Mouse (Mus musculus): ENCODE results near the gene Zcchc8. TPM values are rescaled to one million over a fixed set of nuclear protein-coding genes. Genes with fewer than 3 reads are reported as not detected.

Zcchc8 gene
- polyA plus RNA-seq, 1 experiment = not detected

GRCm38 (mm10) chr5:123694468-123694867 lies 26.4 kb downstream of the Zcchc8 start:
- TF ChIP-seq POLR2A (IDR thresholded peaks at IDR 0.05; ENCODE audit: insufficient read depth, low read depth, low read length) (no peak), CTCF (IDR thresholded peaks at IDR 0.05; ENCODE audit: insufficient read depth, low read depth, low read length) (no peak)

GRCm38 (mm10) chr5:123684221-123685144 lies 36.4 kb downstream of the Zcchc8 start, which contains the start of gene Clip1:
Clip1 (minus strand) TSS chr5:123684618.
- H3K4me1 ChIP-seq (ENCODE audit: control insufficient read depth, insufficient read depth, low read length) = peaks cover 10% of the 10 kb centered on the region; the same call in 1 of the 2 replicates
- TF ChIP-seq CTCF (IDR thresholded peaks at IDR 0.05; ENCODE audit: insufficient read depth, low read depth, low read length) (no peak), POLR2A (IDR thresholded peaks at IDR 0.05; ENCODE audit: insufficient read depth, low read depth, low read length) (peak; percentile 66; the same call in 1 of the 2 replicates)
- H3K4me3 ChIP-seq (ENCODE audit: insufficient read depth, low read depth, low read length) = peak within 1 kb of the TSS; percentile 99
- H3K27ac ChIP-seq (ENCODE audit: insufficient read depth, low read depth, low read length) = peak within 1 kb of the TSS; percentile 98
- WGBS = 2% methylated on average over 60 of the region's 64 CpGs

More at GRCm38 (mm10) chr5:123694468-123694867, 26.4 kb downstream of the Zcchc8 start:
- no peak overlapping the region for H3K27ac ChIP-seq (ENCODE audit: insufficient read depth, low read depth, low read length)
- H3K4me3 ChIP-seq (ENCODE audit: insufficient read depth, low read depth, low read length) = no peak overlapping the region
- 44% methylated on average over 6 of the region's 6 CpGs for WGBS
- no peaks in the 10 kb centered on the region for H3K4me1 ChIP-seq (ENCODE audit: control insufficient read depth, insufficient read depth, low read length)

GRCm38 (mm10) chr5:123683377-123684220 lies 37.3 kb downstream of the Zcchc8 start:
- Histone ChIP-seq H3K27ac (ENCODE audit: insufficient read depth, low read depth, low read length) (peak overlapping the region; percentile 98), H3K4me1 (ENCODE audit: control insufficient read depth, insufficient read depth, low read length) (peaks cover 10% of the 10 kb centered on the region; the same call in 1 of the 2 replicates), H3K4me3 (ENCODE audit: insufficient read depth, low read depth, low read length) (peak overlapping the region; percentile 99)
- TF ChIP-seq CTCF (IDR thresholded peaks at IDR 0.05; ENCODE audit: insufficient read depth, low read depth, low read length) = no peak
- TF ChIP-seq POLR2A (IDR thresholded peaks at IDR 0.05; ENCODE audit: insufficient read depth, low read depth, low read length) = no peak
- WGBS = under 1% methylated on average over 90 of the region's 92 CpGs

GRCm38 (mm10) chr5:123683043-123683376 lies 37.9 kb downstream of the Zcchc8 start:
- TF ChIP-seq POLR2A (IDR thresholded peaks at IDR 0.05; ENCODE audit: insufficient read depth, low read depth, low read length) (no peak), CTCF (IDR thresholded peaks at IDR 0.05; ENCODE audit: insufficient read depth, low read depth, low read length) (no peak)
- Histone ChIP-seq H3K4me1 (ENCODE audit: control insufficient read depth, insufficient read depth, low read length) (peaks cover 10% of the 10 kb centered on the region; the same call in 1 of the 2 replicates), H3K4me3 (ENCODE audit: insufficient read depth, low read depth, low read length) (peak overlapping the region; percentile 99; the same call in 1 of the 2 replicates), H3K27ac (ENCODE audit: insufficient read depth, low read depth, low read length) (no peak overlapping the region)
- WGBS = 3% methylated on average over 6 of the region's 6 CpGs

- no peak for TF ChIP-seq POLR2A (IDR thresholded peaks at IDR 0.05; ENCODE audit: insufficient read depth, low read depth, low read length)
- TF ChIP-seq CTCF (IDR thresholded peaks at IDR 0.05; ENCODE audit: insufficient read depth, low read depth, low read length) = no peak
- H3K4me1 ChIP-seq (ENCODE audit: control insufficient read depth, insufficient read depth, low read length) = peaks cover 10% of the 10 kb centered on the region; the same call in 1 of the 2 replicates
- 0 out of 2 replicates have a peak overlapping the region, but pooled peaks have one; percentile 4 for H3K27ac ChIP-seq (ENCODE audit: insufficient read depth, low read depth, low read length)
- 45% methylated on average over 4 of the region's 4 CpGs for whole genome bisulfite sequencing
- H3K4me3 ChIP-seq (ENCODE audit: insufficient read depth, low read depth, low read length) = 0 out of 2 replicates have a peak overlapping the region, but pooled peaks have one; percentile 0
Observed at GRCm38 (mm10) chr5:123682372-123682771, 38.5 kb downstream of the Zcchc8 start.

- Histone ChIP-seq H3K27ac (ENCODE audit: insufficient read depth, low read depth, low read length) (no peak overlapping the region), H3K4me3 (ENCODE audit: insufficient read depth, low read depth, low read length) (no peak overlapping the region), H3K4me1 (ENCODE audit: control insufficient read depth, insufficient read depth, low read length) (peaks cover 11% of the 10 kb centered on the region; the same call in 1 of the 2 replicates)
- no peak for TF ChIP-seq POLR2A (IDR thresholded peaks at IDR 0.05; ENCODE audit: insufficient read depth, low read depth, low read length)
- no peak for TF ChIP-seq CTCF (IDR thresholded peaks at IDR 0.05; ENCODE audit: insufficient read depth, low read depth, low read length)
- 38% methylated on average over 5 of the region's 5 CpGs for WGBS
Observed at GRCm38 (mm10) chr5:123679546-123680263, 41.2 kb downstream of the Zcchc8 start.

- TF ChIP-seq POLR2A (IDR thresholded peaks at IDR 0.05; ENCODE audit: insufficient read depth, low read depth, low read length) (no peak), CTCF (IDR thresholded peaks at IDR 0.05; ENCODE audit: insufficient read depth, low read depth, low read length) (no peak)
- Histone ChIP-seq H3K27ac (ENCODE audit: insufficient read depth, low read depth, low read length) (no peak overlapping the region), H3K4me3 (ENCODE audit: insufficient read depth, low read depth, low read length) (no peak overlapping the region), H3K4me1 (ENCODE audit: control insufficient read depth, insufficient read depth, low read length) (peaks cover 11% of the 10 kb centered on the region; the same call in 1 of the 2 replicates)
- WGBS = 74% methylated on average over 3 of the region's 3 CpGs
Observed at GRCm38 (mm10) chr5:123679106-123679505, 41.8 kb downstream of the Zcchc8 start.

GRCm38 (mm10) chr5:123675717-123676116 lies 45.2 kb downstream of the Zcchc8 start:
- Histone ChIP-seq H3K27ac (ENCODE audit: insufficient read depth, low read depth, low read length) (no peak overlapping the region), H3K4me1 (ENCODE audit: control insufficient read depth, insufficient read depth, low read length) (peaks cover 15% of the 10 kb centered on the region; the same call in 1 of the 2 replicates), H3K4me3 (ENCODE audit: insufficient read depth, low read depth, low read length) (no peak overlapping the region)
- no peak for TF ChIP-seq POLR2A (IDR thresholded peaks at IDR 0.05; ENCODE audit: insufficient read depth, low read depth, low read length)
- TF ChIP-seq CTCF (IDR thresholded peaks at IDR 0.05; ENCODE audit: insufficient read depth, low read depth, low read length) = no peak
- WGBS = 64% methylated on average over 9 of the region's 9 CpGs
